17 mouse cellular contexts compared by ENCODE assay signal in the genomic region with DNA sequence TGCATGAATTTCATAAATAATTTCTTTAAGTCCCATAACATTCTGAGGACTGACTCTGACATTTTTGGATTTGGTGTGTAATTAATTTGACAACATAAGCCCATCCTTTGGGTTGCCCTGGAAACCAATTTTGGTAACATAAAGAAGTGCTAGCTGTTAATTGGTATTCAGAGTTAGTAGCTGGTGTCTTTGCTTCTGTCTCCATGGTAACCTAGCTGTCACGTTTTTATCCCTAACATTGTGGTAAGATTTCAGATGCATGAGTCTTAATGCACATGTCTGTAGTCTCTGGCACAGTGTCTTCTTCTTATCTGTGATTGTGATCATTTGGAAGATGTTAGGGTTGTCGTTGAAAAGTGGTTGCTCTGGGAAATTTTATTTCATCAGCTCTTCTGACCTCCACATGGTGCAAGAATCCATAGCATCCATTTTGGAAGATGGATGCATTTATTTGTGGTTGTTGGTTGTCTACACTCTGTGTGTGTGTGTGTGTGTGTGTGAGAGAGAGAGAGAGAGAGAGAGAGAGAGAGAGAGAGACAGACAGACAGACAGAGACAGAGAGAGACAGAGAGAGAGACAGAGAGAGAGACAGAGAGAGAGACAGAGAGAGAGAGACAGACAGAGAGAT.
DNase-seq lines count a peak whose midpoint lies in the region; ATAC-seq lines count a peak whose summit lies in the region.
"Had no signal": no experiment of that assay in that cellular context is flagged by ENCODE, and none has a peak within 500 bp of the region (broad histone marks: within the 10 kb centered on the region; RNA-seq: fewer than 3 reads in every experiment).

No protein-coding gene starts in this region.

- H3K27me3 ChIP-seq in neural tube, embryonic 12.5 days (replicated peaks) = no peaks in the 10 kb centered on the region
- H3K27me3 ChIP-seq in hindbrain, embryonic 12.5 days = no peaks in the 10 kb centered on the region
- H3K27me3 ChIP-seq in midbrain, embryonic 12.5 days = peaks cover 17% of the 10 kb centered on the region
- H3K27me3 ChIP-seq: embryonic facial prominence, embryonic 15.5 days; heart, embryonic 13.5 days; limb, embryonic 13.5 days had no signal

- H3K4me1 ChIP-seq in neural tube, embryonic 12.5 days = no peaks in the 10 kb centered on the region
- peaks cover 4% of the 10 kb centered on the region for H3K4me1 ChIP-seq in hindbrain, embryonic 12.5 days
- H3K4me1 ChIP-seq in midbrain, embryonic 12.5 days = peaks cover 9% of the 10 kb centered on the region
- H3K4me1 ChIP-seq: embryonic facial prominence, embryonic 15.5 days; heart, embryonic 13.5 days; limb, embryonic 13.5 days had no signal

- no peak overlapping the region for H3K4me2 ChIP-seq in neural tube, embryonic 12.5 days (replicated peaks)
- H3K4me2 ChIP-seq in hindbrain, embryonic 12.5 days (replicated peaks) = no peak overlapping the region
- H3K4me2 ChIP-seq in midbrain, embryonic 12.5 days (replicated peaks) = no peak overlapping the region; the same call in 1 of the 2 replicates
- H3K4me2 ChIP-seq: embryonic facial prominence, embryonic 15.5 days; heart, embryonic 13.5 days; limb, embryonic 13.5 days had no signal

- no peaks in the 10 kb centered on the region for H3K36me3 ChIP-seq in neural tube, embryonic 12.5 days
- no peaks in the 10 kb centered on the region for H3K36me3 ChIP-seq in hindbrain, embryonic 12.5 days
- no peaks in the 10 kb centered on the region for H3K36me3 ChIP-seq in midbrain, embryonic 12.5 days
- H3K36me3 ChIP-seq: embryonic facial prominence, embryonic 15.5 days; heart, embryonic 13.5 days; limb, embryonic 13.5 days had no signal

- no peak for DNase-seq in neural tube, embryonic 10.5 days (ENCODE audit: extremely low spot score, low spot score)
- peak; percentile 89 for DNase-seq in telencephalon, adult 2 months (ENCODE audit: low read depth, low spot score)
- DNase-seq in MN1 (ENCODE audit: low spot score) = no peak
- no peak for DNase-seq in adrenal gland, postnatal 4 days (ENCODE audit: low spot score in 2 of 2)
- DNase-seq: adrenal gland, postnatal 25 days; cerebellum, postnatal 10 days; gastrocnemius, postnatal 10 days; kidney, postnatal 14 days; lung, adult 18-20 months; thymus, adult 18-20 months had no signal

- WGBS in neural tube, embryonic 12.5 days = 54% methylated on average over 2 of the region's 2 CpGs
- WGBS in hindbrain, embryonic 12.5 days = 33% methylated on average over 2 of the region's 2 CpGs
- 19% methylated on average over 2 of the region's 2 CpGs for WGBS in midbrain, embryonic 12.5 days

- H3K4me3 ChIP-seq in neural tube, embryonic 12.5 days = no peak overlapping the region
- H3K4me3 ChIP-seq in hindbrain, embryonic 12.5 days = no peak overlapping the region
- no peak overlapping the region for H3K4me3 ChIP-seq in midbrain, embryonic 12.5 days
- H3K4me3 ChIP-seq: embryonic facial prominence, embryonic 15.5 days; heart, embryonic 13.5 days; limb, embryonic 13.5 days had no signal

- 0 out of 2 replicates have a peak, but pooled peaks have one; percentile 29 for ATAC-seq in neural tube, embryonic 12.5 days (ENCODE audit: low FRiP score, low read depth)
- peak; percentile 78 for ATAC-seq in hindbrain, embryonic 12.5 days (ENCODE audit: low FRiP score)
- peak; percentile 85 for ATAC-seq in midbrain, embryonic 12.5 days (ENCODE audit: low FRiP score, low read depth)
- ATAC-seq: inflammation-experienced regulatory T-cells, adult 6 months had no signal

- H3K27ac ChIP-seq in neural tube, embryonic 12.5 days = no peak overlapping the region
- no peak overlapping the region for H3K27ac ChIP-seq in hindbrain, embryonic 12.5 days
- no peak overlapping the region for H3K27ac ChIP-seq in midbrain, embryonic 12.5 days (replicated peaks)
- H3K27ac ChIP-seq: embryonic facial prominence, embryonic 15.5 days; heart, embryonic 13.5 days; limb, embryonic 13.5 days had no signal

- H3K9ac ChIP-seq in neural tube, embryonic 12.5 days = no peak overlapping the region
- H3K9ac ChIP-seq in hindbrain, embryonic 12.5 days = no peak overlapping the region
- H3K9ac ChIP-seq in midbrain, embryonic 12.5 days (replicated peaks) = no peak overlapping the region
- H3K9ac ChIP-seq: embryonic facial prominence, embryonic 15.5 days; heart, embryonic 13.5 days; limb, embryonic 13.5 days had no signal

- no peaks in the 10 kb centered on the region for H3K9me3 ChIP-seq in neural tube, embryonic 12.5 days
- no peaks in the 10 kb centered on the region for H3K9me3 ChIP-seq in hindbrain, embryonic 12.5 days (replicated peaks)
- no peaks in the 10 kb centered on the region for H3K9me3 ChIP-seq in midbrain, embryonic 12.5 days
- H3K9me3 ChIP-seq: embryonic facial prominence, embryonic 15.5 days; heart, embryonic 13.5 days; limb, embryonic 13.5 days had no signal

Comparison
In these comparisons a context has a peak if more than half of its experiments do, and no peak if none do; other contexts are left out.
1. ATAC-seq: peak in every context shown above with its lines; median percentile 85 in midbrain, embryonic 12.5 days; 78 in hindbrain, embryonic 12.5 days; 29 in neural tube, embryonic 12.5 days.